Mouse (Mus musculus): Measurements from ENCODE around the gene Snx29.
A peak's percentile ranks its signal among the peaks of the same experiment; 100 is the strongest.
"Not testable (repeated sequence)": the region's sequence is repeated elsewhere in the genome, so short reads cannot be mapped to it uniquely, and the experiment has no call there.

Snx29 gene

GRCm38 (mm10) chr16:11360576-11360975 lies 37.9 kb downstream of the Snx29 start:
- not testable (repeated sequence) for DNase-seq

DNA sequence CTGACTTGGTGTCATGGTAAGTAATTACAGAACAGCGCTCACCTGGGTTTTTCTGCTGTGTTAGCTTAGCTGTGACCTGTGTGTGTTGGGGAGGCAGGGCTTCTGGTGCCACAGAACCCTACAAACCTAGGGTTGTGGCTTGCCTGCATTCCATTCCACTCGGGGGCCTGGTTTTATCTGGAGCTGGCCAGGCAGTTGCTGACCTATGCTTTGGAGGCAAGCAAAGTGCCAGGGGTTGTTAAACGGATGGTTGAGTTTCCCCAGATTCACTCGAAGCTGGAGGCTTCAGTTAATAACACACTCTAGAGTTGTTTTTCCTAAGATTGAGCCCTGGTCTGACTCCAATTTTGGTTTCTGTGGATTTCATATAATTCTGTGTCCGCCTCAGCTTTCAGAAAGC lies 42.9 kb downstream of the Snx29 start:
- no peak for DNase-seq

DNA sequence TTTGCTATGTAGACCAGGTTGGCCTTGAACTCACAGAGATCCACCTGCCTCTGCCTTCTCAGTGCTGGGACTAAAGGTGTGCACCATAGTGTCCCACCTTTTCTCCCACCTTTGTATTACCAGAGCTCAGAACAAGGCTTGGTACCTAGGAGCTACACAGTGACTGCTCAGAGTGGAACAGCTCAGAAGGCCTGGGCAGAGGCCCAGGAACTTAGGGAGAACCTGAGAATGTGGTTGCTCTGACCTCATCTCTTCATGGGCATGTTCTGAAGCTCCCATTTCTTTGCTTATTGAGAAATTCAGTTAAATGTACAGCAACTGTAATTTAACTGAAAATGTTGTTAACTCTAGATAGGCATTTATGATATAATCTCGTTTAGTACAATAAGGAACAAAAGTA lies 44.1 kb downstream of the Snx29 start:
- no peak for DNase-seq

- DNase-seq = no peak
These were observed 45.7 kb downstream of the Snx29 start for GRCm38 (mm10) chr16:11368412-11368811.

DNA sequence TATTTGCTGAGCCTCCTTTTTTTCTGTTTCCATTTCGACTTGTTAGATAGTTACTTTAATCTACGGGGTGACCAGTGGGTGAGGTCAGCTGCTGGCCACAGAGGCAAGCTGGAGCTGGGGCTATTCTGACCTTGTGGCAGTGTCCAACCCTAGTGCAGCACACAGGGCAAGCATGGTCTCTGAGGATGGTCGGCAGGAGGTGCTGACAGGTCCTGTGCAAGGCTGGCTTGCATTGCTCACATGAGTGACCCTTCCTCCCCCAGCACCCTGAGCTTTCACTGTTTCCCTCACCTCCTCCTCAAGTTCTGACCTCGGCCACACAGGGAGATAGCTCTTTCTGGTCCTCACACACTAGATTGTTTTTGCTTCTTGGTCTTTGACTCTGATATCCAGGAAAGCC lies 46.5 kb downstream of the Snx29 start:
- no peak for DNase-seq

GRCm38 (mm10) chr16:11369642-11370041 lies 46.9 kb downstream of the Snx29 start:
- DNase-seq = peak; percentile 75 to 78

DNA sequence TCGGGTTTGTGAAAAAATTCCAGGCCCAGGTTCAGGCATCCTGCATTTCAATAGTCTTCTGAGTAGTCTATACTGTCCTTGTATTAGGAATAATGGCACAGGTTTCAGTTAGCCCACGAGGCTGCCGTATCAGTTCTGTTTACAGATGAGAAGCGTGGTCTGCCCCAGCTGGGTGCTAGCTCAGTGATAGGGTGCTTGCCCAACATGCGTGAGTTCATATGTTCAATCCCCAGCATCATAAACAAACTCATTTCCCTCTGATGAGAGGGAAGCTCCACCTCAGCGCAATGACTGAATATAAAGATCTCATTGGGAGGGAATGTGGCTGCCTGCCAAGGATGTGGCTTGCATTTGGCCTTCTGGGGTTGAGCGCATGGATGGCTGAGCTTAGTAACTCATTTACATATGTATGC lies 47.4 kb downstream of the Snx29 start:
- DNase-seq = peak; percentile 64 to 71

GRCm38 (mm10) chr16:11379264-11379663 lies 56.6 kb downstream of the Snx29 start:
- no peak for DNase-seq

DNA sequence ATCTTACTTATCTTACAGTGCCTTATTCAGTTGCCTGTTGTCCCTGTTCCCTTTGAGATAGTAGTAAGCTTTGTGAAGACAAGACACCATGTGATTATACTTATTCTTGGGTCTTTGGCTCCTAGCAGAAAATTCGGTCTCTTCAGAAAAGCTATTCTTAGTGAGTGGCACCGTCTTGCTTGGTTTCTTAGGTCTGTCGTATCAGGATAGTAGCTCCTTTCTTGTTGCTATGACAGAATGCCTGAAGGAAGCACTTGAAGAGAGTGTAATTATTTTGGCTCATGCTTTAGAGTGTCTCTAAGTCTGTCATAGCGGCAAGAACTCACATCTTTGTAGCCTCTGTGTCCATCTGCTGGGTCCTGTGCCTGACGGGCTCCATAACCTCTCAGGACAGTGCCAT lies 57.3 kb downstream of the Snx29 start:
- DNase-seq = no peak

- DNase-seq = no peak
These were observed 58.2 kb downstream of the Snx29 start for GRCm38 (mm10) chr16:11380871-11381270.

DNA sequence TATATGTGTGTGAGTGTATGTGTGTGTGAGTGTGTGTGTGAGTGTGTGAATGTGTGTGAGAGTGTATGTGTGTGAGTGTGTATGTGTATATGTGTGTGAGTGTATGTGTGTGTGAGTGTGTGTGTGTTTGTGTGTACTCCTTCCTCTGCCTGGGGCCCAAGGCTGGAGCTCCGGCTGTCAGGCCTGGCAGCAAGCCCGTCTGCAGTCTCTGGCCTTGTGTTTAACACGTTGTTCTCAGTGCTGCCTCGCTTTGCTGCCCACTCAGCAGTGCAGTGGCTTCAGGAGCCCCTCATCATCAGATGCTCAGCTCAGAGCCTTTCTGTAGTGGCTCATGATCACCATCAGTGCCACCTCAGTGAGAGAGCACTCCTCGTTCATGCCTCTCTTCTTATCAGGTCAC lies 61.7 kb downstream of the Snx29 start:
- peak; percentile 85 to 88 for DNase-seq

GRCm38 (mm10) chr16:11385150-11385549 lies 62.4 kb downstream of the Snx29 start:
- DNase-seq = no peak

DNA sequence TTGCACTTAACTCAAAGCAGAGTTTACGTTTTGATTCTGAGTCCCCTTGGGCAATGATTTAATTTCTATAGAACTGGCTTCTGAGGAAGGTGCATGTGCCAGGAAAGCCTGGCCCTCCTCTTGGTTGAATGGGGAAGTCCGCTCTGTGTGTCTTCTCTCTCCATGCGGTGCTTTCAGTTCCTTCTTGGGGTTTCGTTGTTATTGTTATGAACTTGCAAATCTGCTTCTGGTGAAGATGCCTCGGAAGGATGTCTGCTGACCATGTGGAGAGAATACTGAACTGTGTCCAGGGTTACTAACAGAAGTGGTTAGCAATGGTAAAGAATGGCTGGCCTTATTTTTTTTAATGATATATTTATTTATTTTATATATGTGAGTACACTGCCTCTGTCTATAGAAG lies 63.1 kb downstream of the Snx29 start:
- DNase-seq = no peak

DNA sequence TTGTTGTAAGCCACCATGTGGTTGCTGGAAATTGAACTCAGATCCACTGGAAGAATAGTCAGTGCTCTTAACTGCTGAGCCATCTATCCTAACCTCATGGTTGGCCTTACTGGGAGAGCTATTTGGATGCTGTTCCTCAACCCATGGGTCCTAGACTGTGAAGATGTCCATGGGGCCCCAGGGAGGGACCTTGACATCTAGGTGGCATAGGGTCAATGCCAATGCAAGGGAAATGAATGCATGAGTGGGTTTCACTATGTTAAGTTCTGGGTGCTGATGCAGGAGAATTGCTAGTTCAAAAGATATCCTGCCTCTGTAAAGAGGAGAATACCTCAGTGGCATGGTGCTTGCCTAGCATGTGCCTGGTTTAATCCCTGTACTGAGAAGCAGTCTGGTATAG lies 63.5 kb downstream of the Snx29 start:
- no peak for DNase-seq

GRCm38 (mm10) chr16:11388085-11388484 lies 65.4 kb downstream of the Snx29 start:
- DNase-seq = no peak

DNA sequence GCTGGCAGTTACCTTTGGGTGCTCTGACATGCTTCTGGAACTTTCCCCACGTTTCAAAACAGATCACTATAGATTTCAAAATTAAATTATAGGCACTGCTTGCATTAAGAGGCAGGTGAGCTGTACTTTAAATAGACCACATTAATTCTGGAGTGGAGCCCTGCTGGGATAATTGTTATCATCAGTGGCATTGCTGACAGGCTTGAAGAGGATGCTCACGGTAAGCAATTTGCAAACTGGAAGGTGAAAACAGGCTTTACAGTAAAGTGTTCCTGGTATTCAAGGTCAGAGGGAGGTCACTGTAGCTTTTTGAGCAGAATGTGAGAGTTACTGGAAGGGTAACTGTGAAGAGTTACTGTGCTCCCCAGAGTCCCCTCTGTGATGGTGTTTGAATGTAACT lies 66.6 kb downstream of the Snx29 start:
- no peak for DNase-seq

- DNase-seq = no peak
These were observed 73.9 kb downstream of the Snx29 start for GRCm38 (mm10) chr16:11396570-11396969.

- no peak for DNase-seq
These were observed 76.7 kb downstream of the Snx29 start for GRCm38 (mm10) chr16:11399386-11399785.

- DNase-seq = peak; percentile 34 to 35
These were observed 77.3 kb downstream of the Snx29 start for GRCm38 (mm10) chr16:11399845-11400565.

GRCm38 (mm10) chr16:11400936-11401335 lies 78.2 kb downstream of the Snx29 start:
- DNase-seq = no peak

DNA sequence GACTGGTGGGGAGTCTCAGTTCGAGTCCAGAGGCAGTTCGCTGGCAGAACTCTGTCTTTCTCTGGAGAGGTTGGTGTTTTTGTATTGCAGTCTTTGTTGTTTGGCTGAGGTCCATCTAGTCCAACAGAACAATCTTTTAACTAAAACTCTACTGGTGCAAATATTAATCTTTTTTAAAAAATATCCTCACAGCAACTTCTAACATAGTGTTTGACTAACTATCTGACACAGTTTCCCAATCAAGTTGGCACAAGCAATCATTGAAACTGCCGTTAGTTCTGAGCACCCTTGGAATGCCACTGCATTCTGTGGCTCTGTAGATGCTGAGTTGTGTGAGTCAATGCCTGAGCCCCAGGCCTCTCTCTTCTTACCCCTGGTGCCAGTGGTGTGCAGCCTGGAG lies 82.5 kb downstream of the Snx29 start:
- DNase-seq = no peak

GRCm38 (mm10) chr16:11406201-11406600 lies 83.5 kb downstream of the Snx29 start:
- DNase-seq = no peak

- no peak for DNase-seq
These were observed 83.9 kb downstream of the Snx29 start for GRCm38 (mm10) chr16:11406622-11407021.

GRCm38 (mm10) chr16:11407932-11408620 lies 85.4 kb downstream of the Snx29 start:
- no peak for DNase-seq

DNA sequence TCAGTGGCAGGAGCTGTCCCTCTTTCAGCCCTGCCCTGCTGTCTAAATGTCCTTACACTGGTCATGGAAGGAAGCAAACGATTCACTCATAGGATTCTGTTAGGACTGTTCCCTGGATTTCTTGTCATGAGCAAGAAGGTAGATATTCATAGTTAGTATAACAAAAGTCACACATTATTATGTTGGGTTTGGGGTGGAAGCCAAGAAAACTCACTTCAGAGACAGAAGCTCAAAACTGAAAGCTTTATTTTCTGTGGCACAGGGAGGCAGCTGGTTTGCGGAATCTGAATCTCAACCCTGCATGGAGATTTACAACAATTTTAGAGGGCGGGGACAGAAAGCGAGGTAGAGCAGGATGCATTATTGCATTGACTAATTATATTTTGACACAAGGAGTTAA lies 86.0 kb downstream of the Snx29 start:
- DNase-seq = no peak

Measured in cerebellum, postnatal 10 days (tissue).